Mouse (Mus musculus) myocyte (in vitro differentiated cells): Measurements from ENCODE around the gene AW551984.

Source experiments
- CEBPB ChIP-seq: IDR thresholded peaks from 2 replicates; pipeline ENCODE4 v1.6.1; 2011; ENCODE audit warnings: mild to moderate bottlenecking, moderate library complexity; ENCODE audit not compliant: poor library complexity, insufficient read depth, severe bottlenecking
- E2F4 ChIP-seq: IDR thresholded peaks from one replicate; pipeline ENCODE4 v1.6.1; 2011; ENCODE audit warnings: mild to moderate bottlenecking, control low read depth, moderate library complexity; ENCODE audit not compliant: insufficient read depth
- MAX ChIP-seq: IDR thresholded peaks from one replicate; pipeline ENCODE4 v1.6.1; 2011; ENCODE audit warnings: low read depth, mild to moderate bottlenecking, control low read depth
- MYOD1 ChIP-seq, 3 experiments: IDR thresholded peaks; one replicate each; pipeline ENCODE4 v1.6.1; 2011; ENCODE audit warnings: control low read depth in 2 of 3, low read depth in 2 of 3, mild to moderate bottlenecking in 2 of 3, moderate library complexity in 1 of 3; ENCODE audit not compliant: insufficient read length in 2 of 3, control insufficient read depth in 1 of 3
- MYOG ChIP-seq, 3 experiments: IDR thresholded peaks; one replicate each; pipeline ENCODE4 v1.6.1; 2011; ENCODE audit warnings: control low read depth in 2 of 3, low read depth in 2 of 3, mild to moderate bottlenecking in 2 of 3; ENCODE audit not compliant: insufficient read length in 2 of 3, control insufficient read depth in 1 of 3, insufficient read depth in 1 of 3
- POLR2A ChIP-seq: IDR thresholded peaks from one replicate; pipeline ENCODE4 v1.6.1; 2011; ENCODE audit warnings: low read depth, mild to moderate bottlenecking, control low read depth, moderate library complexity; ENCODE audit not compliant: insufficient read length
- REST ChIP-seq: IDR thresholded peaks from one replicate; pipeline ENCODE4 v1.6.1; 2011; ENCODE audit warnings: mild to moderate bottlenecking, control low read depth, moderate library complexity; ENCODE audit not compliant: insufficient read depth, insufficient read length
- TCF12 ChIP-seq: IDR thresholded peaks from one replicate; pipeline ENCODE4 v1.6.1; 2011; ENCODE audit warnings: mild to moderate bottlenecking, control low read depth; ENCODE audit not compliant: poor library complexity, insufficient read depth, severe bottlenecking
- TCF3 ChIP-seq: IDR thresholded peaks from one replicate; pipeline ENCODE4 v1.6.1; 2011; ENCODE audit warnings: low read depth, control low read depth; ENCODE audit not compliant: insufficient read length
- USF1 ChIP-seq: IDR thresholded peaks from one replicate; pipeline ENCODE4 v1.6.1; 2011; ENCODE audit warnings: low read depth, mild to moderate bottlenecking, control low read depth, moderate library complexity

DNA sequence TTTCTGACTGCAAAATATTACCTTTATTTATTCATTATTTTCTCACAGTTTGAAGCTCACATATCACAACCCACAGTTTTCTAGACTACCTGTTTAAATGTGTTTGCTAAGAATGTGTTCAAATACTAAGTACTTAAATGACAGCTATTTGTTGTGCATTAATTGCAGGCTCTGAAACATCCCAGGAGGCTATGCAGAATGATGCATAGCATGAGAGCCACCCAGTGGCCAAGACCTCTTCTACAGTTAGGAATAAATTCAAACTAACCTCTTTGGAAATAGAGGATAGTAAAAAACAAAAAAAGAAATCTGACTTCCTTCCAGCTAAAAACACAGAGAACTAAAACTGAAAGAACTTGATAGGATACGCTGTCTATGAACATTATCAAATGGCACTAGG, 7.8 kb upstream of the AW551984 start:
- no peak for TF ChIP-seq CEBPB
- TF ChIP-seq POLR2A: no peak
- no peak for TF ChIP-seq E2F4
- TF ChIP-seq MAX: no peak
- no peak for TF ChIP-seq MYOG (IDR thresholded peaks at IDR 0.05; ENCODE audit: control insufficient read depth in 1 of 3, insufficient read depth in 1 of 3, insufficient read length in 2 of 3, low read depth in 2 of 3)
- TF ChIP-seq USF1: no peak
- no peak for TF ChIP-seq MYOD1 (IDR thresholded peaks at IDR 0.05; ENCODE audit: control insufficient read depth in 1 of 3, insufficient read length in 2 of 3, low read depth in 2 of 3)
- no peak for TF ChIP-seq TCF12
- no peak for TF ChIP-seq TCF3
- TF ChIP-seq REST: no peak
